In genomic region chr8:47675786-47676185, GRCm38 (mm10) we compare ENCODE assay signal across 8 mouse cellular contexts. TPM values are rescaled to one million over a fixed set of nuclear protein-coding genes. Genes with fewer than 3 reads are reported as not detected.
DNase-seq lines count a peak whose midpoint lies in the region; ATAC-seq and TF ChIP-seq lines count a peak whose summit lies in the region.

No protein-coding gene starts in this region.

- peak overlapping the region; percentile 92 for H3K4me3 ChIP-seq in lung, embryonic 14.5 days (ENCODE audit: low read depth, low read length)
- peak overlapping the region; percentile 88 for H3K4me3 ChIP-seq in midbrain, embryonic 14.5 days (replicated peaks; ENCODE audit: low read depth, low read length)

- peak; percentile 76 for DNase-seq in lung, embryonic 14.5 days
- DNase-seq in lung, postnatal 4 days = no peak
- peak; percentile 75 for DNase-seq in MN1 (ENCODE audit: low spot score)
- DNase-seq in embryo, embryonic 11.5 days (ENCODE audit: low read depth, low spot score) = peak; percentile 35
- DNase-seq in midbrain, embryonic 14.5 days = peak; percentile 77
- no peak for DNase-seq in adrenal gland, postnatal 14 days
- DNase-seq in spleen, postnatal 10 days (ENCODE audit: low spot score in 2 of 2) = no peak

- no peaks in the 10 kb centered on the region for H3K9me3 ChIP-seq in lung, embryonic 14.5 days (ENCODE audit: low read depth, low read length)
- no peaks in the 10 kb centered on the region for H3K9me3 ChIP-seq in midbrain, embryonic 14.5 days (ENCODE audit: control insufficient read depth, low read length)

- TF ChIP-seq CTCF in lung, embryonic 14.5 days (IDR thresholded peaks at IDR 0.05; ENCODE audit: low read depth) = peak; percentile 47

- H3K36me3 ChIP-seq in lung, embryonic 14.5 days (ENCODE audit: insufficient read depth) = no peaks in the 10 kb centered on the region
- H3K36me3 ChIP-seq in midbrain, embryonic 14.5 days (ENCODE audit: control insufficient read depth, insufficient read depth, low read length) = no peaks in the 10 kb centered on the region

- H3K4me2 ChIP-seq in lung, embryonic 14.5 days = peak overlapping the region; percentile 82
- peak overlapping the region; percentile 66 for H3K4me2 ChIP-seq in midbrain, embryonic 14.5 days (ENCODE audit: low read length)

- H3K4me1 ChIP-seq in lung, embryonic 14.5 days (ENCODE audit: insufficient read depth) = no peaks in the 10 kb centered on the region
- no peaks in the 10 kb centered on the region for H3K4me1 ChIP-seq in midbrain, embryonic 14.5 days (ENCODE audit: control insufficient read depth, insufficient read depth, low read length)

- peak overlapping the region; percentile 88 for H3K9ac ChIP-seq in lung, embryonic 14.5 days
- H3K9ac ChIP-seq in midbrain, embryonic 14.5 days (replicated peaks; ENCODE audit: low read length) = peak overlapping the region; percentile 79

- no peaks in the 10 kb centered on the region for H3K27me3 ChIP-seq in lung, embryonic 14.5 days (ENCODE audit: insufficient read depth, low read length)
- H3K27me3 ChIP-seq in midbrain, embryonic 14.5 days (ENCODE audit: control insufficient read depth, insufficient read depth, low read length) = no peaks in the 10 kb centered on the region

- WGBS in lung, embryonic 14.5 days = under 1% methylated on average over 20 of the region's 20 CpGs
- under 1% methylated on average over 20 of the region's 20 CpGs for WGBS in midbrain, embryonic 14.5 days

- peak overlapping the region; percentile 98 for H3K27ac ChIP-seq in lung, embryonic 14.5 days (ENCODE audit: low read depth)
- H3K27ac ChIP-seq in midbrain, embryonic 14.5 days (replicated peaks; ENCODE audit: low read depth, low read length) = peak overlapping the region; percentile 92

- peak; percentile 13 for ATAC-seq in lung, embryonic 14.5 days (ENCODE audit: insufficient read depth)
- ATAC-seq in inflammation-experienced regulatory T-cells, adult 6 months = peak; percentile 52
- ATAC-seq in midbrain, embryonic 14.5 days (ENCODE audit: low FRiP score, low TSS enrichment) = 0 out of 2 replicates have a peak, but pooled peaks have one; percentile 3

RNA-seq across cellular contexts. Expression of gene Ing2, which starts 0.4 kb away (rescaled TPM):
- polyA plus RNA-seq in lung, embryonic 14.5 days (2014; fragmentation: Nextera tagmentation; extraction: Ambion mirVana) = 11.8 and 14.6 TPM in 2 replicates
- polyA plus RNA-seq in inflammation-experienced regulatory T-cells, adult 6 months (2017; shearing (Covaris generic)) = 1 to 10 TPM; 6.3 to 9.3 (median 8.0) TPM
- polyA plus RNA-seq in midbrain, embryonic 14.5 days (2014; fragmentation: Nextera tagmentation; extraction: Ambion mirVana) = 6.4 and 7.4 TPM in 2 replicates
- total RNA-seq in adrenal gland, postnatal 14 days (2021) = 20.8 and 21.2 TPM in 2 replicates

RNA-seq across cellular contexts. Expression of gene Cdkn2aip, which starts 37.9 kb away (rescaled TPM):
- 24.3 and 25.2 TPM in 2 replicates for polyA plus RNA-seq in lung, embryonic 14.5 days (2014; fragmentation: Nextera tagmentation; extraction: Ambion mirVana)
- 10 to 100 TPM; 14.9 to 17.6 (median 15.4) TPM for polyA plus RNA-seq in inflammation-experienced regulatory T-cells, adult 6 months (2017; shearing (Covaris generic))
- 36.6 and 37.9 TPM in 2 replicates for polyA plus RNA-seq in midbrain, embryonic 14.5 days (2014; fragmentation: Nextera tagmentation; extraction: Ambion mirVana)
- 12.7 and 14.0 TPM in 2 replicates for total RNA-seq in adrenal gland, postnatal 14 days (2021)

Comparison
In these comparisons a context has a peak if more than half of its experiments do, and no peak if none do; other contexts are left out.
1. DNase-seq: peak in lung, embryonic 14.5 days (single experiment), MN1 (single experiment), embryo, embryonic 11.5 days (single experiment) and midbrain, embryonic 14.5 days (single experiment); none in lung, postnatal 4 days (0 of 2), adrenal gland, postnatal 14 days (single experiment) and spleen, postnatal 10 days (0 of 2).
2. Peak in every context shown above with its lines, with median percentiles within 50 percentile points of each other: ATAC-seq.